Mouse (Mus musculus) erythroblast, embryonic 14.5 days (primary cell): ENCODE data around the gene Mapk8ip3.

Source experiments
- GATA1 ChIP-seq: IDR thresholded peaks from 2 replicates; pipeline ENCODE4 v1.6.1; 2012; ENCODE audit warnings: low read length, inconsistent platforms, mixed read lengths
- TAL1 ChIP-seq: IDR thresholded peaks from 3 replicates; pipeline ENCODE4 v1.6.1; 2012; ENCODE audit warnings: low read length, inconsistent platforms, mixed read lengths

- TF ChIP-seq GATA1 (no peak), TAL1 (no peak)
Observed at GRCm38 (mm10) chr17:24902124-24902523, 34.7 kb downstream of the Mapk8ip3 start.
